Mouse (Mus musculus) 3134 (cell line): ENCODE measurements at regions not wholly inside any gene's neighbourhood (a gene's known extent, or its start where the extent isn't known, plus 50 kb on each side); places are given as distances from the start of the nearest gene placed in this dataset.

Experiments used
- DNase-seq: peaks from one replicate; pipeline ENCODE4 v3.0.0-alpha.2; 2011; ENCODE audit warnings: low spot score; ENCODE audit not compliant: insufficient read length; ENCODE audit errors: extremely low read depth

DNA sequence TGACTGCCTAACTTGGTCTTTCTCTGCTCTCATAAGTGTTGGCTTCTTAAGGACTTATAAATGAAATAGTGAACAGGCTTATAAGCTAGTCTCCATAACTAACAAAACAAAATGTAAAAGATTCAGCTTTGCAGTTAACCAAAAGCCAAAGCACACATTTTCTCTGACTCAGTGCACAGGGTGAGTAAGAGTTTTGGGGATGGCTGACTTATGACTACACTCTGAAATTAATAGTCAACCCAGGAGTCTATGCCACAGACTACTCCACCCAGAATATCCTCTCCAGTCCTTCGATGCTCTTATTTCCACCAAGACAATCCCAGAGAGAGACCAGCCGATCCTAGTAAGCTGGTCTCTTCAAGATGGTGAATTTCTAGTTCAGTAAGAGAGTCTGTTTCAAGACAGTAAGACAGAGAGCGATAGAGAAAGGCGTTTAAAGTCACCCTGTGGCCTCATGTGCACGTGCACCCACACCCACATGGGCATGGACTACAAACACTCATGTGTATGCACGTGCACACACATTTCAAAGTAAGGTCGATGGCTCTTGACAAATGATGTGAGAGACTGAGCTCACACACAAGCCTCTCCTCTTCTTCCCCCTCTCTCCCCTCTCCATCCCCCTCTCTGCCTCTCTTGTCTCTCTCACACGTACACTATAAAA lies 351.2 kb upstream of the Pmfbp1 start:
- DNase-seq = peak; percentile 37

DNA sequence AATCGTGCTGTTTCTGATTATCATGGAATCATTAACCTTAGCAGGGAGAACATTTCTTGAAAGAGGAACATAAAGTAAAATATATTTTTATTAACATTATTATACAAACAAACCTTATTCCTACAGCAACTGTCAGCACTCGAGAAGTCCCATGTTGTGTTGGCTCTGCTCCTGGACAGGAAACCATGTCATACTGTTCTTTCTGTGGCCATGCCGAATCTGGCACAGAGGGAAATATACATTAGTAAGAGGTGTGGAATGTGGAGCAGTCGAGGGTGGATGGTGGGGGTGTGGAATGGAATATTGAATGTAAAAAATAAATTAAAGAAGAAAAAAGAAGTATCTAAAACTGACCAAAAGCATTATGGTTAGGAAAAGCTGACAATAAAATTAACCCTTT lies 342.1 kb upstream of the Pmfbp1 start:
- DNase-seq = peak; percentile 59

- DNase-seq = peak; percentile 73
Measured at GRCm38 (mm10) chr8:109155489-109155888, 338.3 kb upstream of the Pmfbp1 start.

DNA sequence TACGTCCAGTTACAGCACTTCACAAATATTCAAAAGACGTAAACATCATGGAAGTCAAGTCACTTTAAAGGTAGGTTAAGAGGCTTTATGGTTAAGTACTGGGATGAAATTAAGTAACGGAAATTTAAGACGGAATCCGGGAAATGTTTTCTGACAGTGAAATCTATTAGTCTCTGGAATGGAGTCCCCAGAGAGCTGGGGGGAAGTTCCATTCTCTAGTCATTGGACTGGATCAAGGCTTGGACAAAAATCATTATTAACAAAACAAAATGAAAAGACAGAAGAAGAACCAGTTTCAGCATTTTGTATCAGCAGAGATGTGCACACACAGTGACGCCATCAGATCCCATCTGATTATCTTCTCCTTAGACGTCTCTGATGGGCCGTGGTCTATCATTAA lies 337.8 kb upstream of the Pmfbp1 start:
- no peak for DNase-seq

GRCm38 (mm10) chr8:109172701-109173100 lies 321.1 kb upstream of the Pmfbp1 start:
- no peak for DNase-seq

DNA sequence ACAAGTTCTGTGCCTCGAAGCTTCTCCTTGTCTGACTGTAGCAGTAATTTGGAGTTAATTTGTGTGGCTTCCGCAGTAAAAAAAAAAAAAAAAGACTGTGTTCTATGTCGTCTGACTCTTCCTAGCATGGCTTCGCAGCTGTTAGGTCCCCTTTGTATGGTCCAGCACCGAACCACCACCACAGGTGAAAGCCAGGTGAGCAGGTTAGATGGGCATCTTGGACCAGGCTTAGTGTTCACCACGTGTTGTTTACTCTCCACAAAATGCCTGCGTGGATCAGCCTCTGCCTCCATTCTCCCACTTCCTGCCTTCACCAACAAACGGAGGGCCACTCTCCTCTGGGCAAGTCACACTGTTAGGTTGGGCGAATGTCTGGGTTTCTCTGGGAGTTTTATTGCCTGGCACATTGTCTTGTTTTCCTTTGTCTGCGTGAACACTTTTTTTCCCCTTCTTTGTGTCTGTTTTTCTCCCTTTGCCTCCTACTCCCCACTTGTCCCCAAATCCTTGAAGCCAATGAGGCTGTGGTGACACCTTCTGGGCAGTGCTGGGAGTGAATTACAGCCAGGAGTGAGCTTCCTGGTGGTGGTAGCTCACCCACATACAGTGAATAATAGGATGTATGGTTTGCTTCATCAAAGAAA lies 308.1 kb upstream of the Pmfbp1 start:
- peak; percentile 53 for DNase-seq

DNA sequence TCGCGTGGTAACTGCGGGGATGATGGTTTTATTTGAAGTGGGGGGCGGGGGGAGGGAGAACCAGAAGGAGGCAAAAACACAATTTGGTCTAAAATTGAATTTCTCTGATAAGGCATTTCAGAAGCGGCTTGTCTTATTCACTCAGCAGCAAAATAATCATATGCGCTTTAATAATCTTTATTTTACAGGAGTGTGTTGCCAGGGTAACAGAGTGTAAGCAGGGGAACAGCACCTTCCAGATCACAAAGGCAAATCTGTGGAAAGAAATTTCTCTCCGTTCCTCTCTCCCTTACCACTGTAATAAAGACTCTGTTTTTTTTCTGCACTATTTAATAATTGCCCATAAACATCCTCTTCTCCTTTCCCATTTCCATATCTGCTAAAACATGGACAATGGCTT lies 306.2 kb upstream of the Pmfbp1 start:
- no peak for DNase-seq

DNA sequence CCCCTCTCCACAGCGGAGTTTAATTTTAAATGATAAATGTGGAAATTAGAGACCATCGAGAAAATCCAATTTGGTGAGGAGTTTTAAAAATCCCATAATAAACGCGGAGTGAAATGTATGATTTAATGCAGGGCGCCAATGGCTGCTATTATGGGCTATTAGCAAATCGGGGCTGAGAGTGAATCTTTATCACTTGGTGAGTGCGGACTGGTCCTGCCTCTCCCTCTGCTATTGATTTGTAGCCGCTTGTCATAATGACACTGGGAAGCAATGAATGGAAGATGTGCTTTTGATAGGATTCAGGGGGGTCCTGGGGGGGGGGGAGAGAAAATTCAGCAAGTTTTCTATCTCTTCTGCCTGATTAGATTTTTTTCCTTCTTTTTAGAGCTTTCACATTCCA lies 279.6 kb upstream of the Pmfbp1 start:
- no peak for DNase-seq

DNA sequence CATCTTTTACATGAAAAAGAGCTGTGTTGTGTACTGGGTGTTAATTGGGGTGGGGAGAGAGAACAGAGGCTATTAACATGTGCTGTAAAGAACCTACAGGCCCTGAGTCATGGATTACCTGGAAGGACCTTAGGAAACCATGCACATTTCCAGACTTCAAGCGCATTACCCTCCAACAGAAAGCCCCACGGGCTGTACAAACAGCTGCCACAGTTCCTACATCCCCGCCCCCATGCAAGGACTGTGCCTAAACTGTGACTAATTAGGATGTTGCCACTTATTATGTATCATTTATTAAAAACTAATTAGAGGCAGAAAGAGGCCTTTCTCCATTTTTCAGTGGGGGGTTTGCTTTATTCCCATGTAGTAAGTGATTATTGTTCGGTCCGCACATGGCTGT lies 277.5 kb upstream of the Pmfbp1 start:
- no peak for DNase-seq

GRCm38 (mm10) chr8:109217326-109217725 lies 276.5 kb upstream of the Pmfbp1 start:
- DNase-seq = no peak

DNA sequence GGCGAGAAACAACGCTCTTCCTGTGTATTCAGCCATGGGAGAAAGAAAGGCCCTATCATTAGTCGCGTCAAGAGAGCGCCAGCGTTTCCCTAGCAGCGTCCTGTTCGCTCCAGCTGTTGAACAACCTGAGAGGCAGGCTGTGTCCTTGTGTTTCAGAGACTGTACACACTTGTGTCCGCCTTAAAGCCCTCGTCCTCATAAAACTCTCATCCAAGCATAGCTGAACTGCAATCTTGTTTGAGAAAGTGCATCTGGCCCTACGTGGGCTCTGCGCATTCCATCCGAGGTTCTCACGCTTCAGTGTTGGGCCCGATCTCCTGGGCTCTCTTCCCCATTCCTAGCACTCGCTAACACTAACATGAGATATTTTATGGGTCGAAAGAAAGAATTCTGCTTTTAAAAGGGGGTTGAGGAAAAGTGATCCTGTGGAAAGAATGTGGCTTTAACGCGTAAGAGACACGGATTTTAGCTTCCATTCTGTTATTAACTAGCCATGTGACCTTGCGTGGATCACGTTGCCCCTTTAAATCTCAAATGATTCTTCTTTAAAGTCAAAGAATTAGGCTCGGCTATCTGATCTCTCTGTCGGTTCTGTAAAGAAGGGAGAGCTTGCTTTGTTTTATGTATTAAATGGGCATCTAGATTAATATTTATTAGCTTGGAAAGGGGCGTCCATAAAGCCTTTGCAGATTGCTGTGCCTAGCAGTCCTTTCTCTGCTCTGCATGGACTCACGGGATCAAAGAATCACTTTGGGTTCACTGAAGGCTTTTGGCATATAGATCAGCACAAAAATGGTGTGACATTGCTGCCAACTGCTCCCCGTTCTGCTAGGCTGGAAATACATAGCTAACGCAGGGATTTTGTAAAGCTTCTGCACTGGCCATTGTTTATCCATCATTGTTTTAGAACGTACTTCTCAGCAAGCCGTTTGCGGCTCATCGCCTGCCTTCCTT lies 261.3 kb upstream of the Pmfbp1 start:
- DNase-seq = no peak

- no peak for DNase-seq
Measured at GRCm38 (mm10) chr8:109245526-109245925, 248.3 kb upstream of the Pmfbp1 start.

GRCm38 (mm10) chr8:109247875-109248274 lies 246.0 kb upstream of the Pmfbp1 start:
- DNase-seq = no peak

DNA sequence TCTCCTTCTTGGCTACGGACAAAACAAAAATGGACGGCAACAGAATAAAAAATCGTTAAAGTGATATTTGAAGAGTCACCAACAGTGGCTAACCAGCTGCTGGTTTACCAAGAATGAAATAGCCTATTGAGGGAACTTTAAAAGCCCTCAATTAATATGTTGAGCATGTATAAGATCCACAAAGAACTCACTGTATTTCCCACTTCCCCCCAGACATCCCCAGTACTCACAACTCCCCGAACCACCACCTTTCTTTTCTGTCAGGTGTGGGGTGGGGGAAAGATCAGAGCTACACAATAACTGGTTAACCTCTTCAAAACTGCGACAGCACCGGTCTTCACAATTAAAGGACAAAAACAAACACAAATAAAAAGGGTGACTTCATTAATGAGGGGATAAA lies 245.5 kb upstream of the Pmfbp1 start:
- DNase-seq = no peak

DNA sequence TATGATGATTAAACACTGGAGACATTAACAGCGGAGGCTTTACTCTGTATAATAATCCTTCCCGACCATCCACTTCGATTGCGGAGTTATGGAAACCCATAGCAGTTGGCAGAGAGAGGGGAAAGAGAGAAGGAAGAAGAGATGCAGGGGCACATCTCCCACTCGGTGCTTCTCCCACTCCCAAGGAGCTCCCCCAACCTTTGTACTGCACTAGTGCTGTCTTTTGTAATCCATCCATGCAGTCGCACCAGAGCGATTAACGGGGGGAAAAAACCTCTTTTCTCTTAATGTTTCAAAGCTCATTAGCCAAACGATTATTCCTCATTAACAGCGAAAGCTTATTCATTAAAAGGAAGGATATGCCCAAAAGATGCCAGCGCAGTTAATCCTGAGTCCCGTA lies 244.6 kb upstream of the Pmfbp1 start:
- no peak for DNase-seq

- DNase-seq = no peak
Measured at GRCm38 (mm10) chr8:109249691-109250090, 244.1 kb upstream of the Pmfbp1 start.

DNA sequence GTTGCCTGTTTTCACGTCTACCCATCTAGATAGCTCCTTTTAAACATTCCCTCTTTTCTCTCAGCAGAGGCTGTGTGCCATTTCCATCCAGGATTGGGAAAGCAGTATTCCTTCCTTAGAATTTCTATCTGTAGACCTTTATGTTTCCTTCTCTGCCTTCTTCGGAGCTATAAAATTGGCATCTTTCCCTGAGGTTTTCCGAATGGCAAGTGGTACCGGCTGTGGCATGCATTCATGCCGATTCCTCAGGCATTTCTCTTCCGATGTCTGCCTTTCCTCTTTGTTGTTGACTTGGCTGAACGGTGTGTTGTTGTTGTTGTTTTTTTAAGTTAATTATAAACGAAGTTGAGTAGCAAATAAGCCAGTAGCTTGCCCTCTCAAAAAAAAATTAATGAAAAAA lies 243.3 kb upstream of the Pmfbp1 start:
- DNase-seq = no peak

GRCm38 (mm10) chr8:109251360-109251798 lies 242.4 kb upstream of the Pmfbp1 start:
- DNase-seq = no peak

DNA sequence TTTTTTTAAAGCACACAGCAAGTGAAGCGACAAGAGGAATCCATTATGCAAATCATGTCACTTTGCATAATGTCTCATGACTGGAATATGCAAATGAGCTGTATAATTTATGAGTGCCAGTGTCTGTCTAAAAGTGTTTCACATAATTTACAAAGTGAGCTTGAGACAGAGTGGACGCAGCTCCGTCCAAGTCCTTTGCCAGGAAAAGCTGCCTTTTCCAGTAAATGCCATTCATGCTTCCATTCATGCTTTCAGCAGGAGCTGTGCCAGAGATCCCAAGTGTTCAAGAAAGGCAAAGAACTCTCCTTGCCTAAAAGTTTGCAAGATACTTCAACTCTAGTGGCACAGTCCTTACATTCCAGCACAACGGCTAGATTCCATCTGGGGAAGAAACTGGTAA lies 241.4 kb upstream of the Pmfbp1 start:
- no peak for DNase-seq

GRCm38 (mm10) chr8:109279129-109279528 lies 214.7 kb upstream of the Pmfbp1 start:
- peak; percentile 9 for DNase-seq

GRCm38 (mm10) chr8:109280540-109280939 lies 213.3 kb upstream of the Pmfbp1 start:
- DNase-seq = peak; percentile 20
